Mouse (Mus musculus) midbrain, embryonic 11.5 days (tissue): ENCODE results near the gene Nfatc3. TPM values are rescaled to one million over a fixed set of nuclear protein-coding genes. Genes with fewer than 3 reads are reported as not detected.
A peak's percentile ranks its signal among the peaks of the same experiment; 100 is the strongest.

Experiments
- ATAC-seq: fragments of 200-750 bp; cut with Nextera tagmentation; 2 replicates; pipeline ENCODE4 v1.8.0; 2017; ENCODE audit warnings: moderate TSS enrichment, moderate library complexity; ENCODE audit not compliant: low FRiP score
- DNase-seq: peaks from one replicate; pipeline ENCODE4 v3.0.0; 2015; ENCODE audit warnings: low spot score; ENCODE audit errors: missing footprints
- H3K27ac ChIP-seq: fragments of 300-500 bp; sonication (generic); 2 replicates; pipeline ENCODE4 v1.5.1; 2014; ENCODE audit warnings: low read depth, low read length
- H3K27me3 ChIP-seq: fragments of 300-500 bp; sonication (generic); 2 replicates; pipeline ENCODE4 v1.6.1; 2014; ENCODE audit warnings: mild to moderate bottlenecking, low read length, moderate library complexity, mixed read lengths; ENCODE audit not compliant: control insufficient read depth, insufficient read depth
- H3K36me3 ChIP-seq: fragments of 300-500 bp; sonication (generic); 2 replicates; pipeline ENCODE4 v1.6.1; 2014; ENCODE audit warnings: mild to moderate bottlenecking, low read length, moderate library complexity, mixed read lengths; ENCODE audit not compliant: control insufficient read depth, insufficient read depth
- H3K4me1 ChIP-seq: fragments of 300-500 bp; sonication (generic); 2 replicates; pipeline ENCODE4 v1.6.1; 2014; ENCODE audit warnings: low read length; ENCODE audit not compliant: control insufficient read depth, insufficient read depth
- H3K4me2 ChIP-seq: fragments of 300-500 bp; sonication (generic); 2 replicates; pipeline ENCODE4 v1.6.1; 2014; ENCODE audit warnings: mild to moderate bottlenecking, moderate library complexity
- H3K4me3 ChIP-seq: fragments of 300-500 bp; sonication (generic); 2 replicates; pipeline ENCODE4 v1.5.1; 2014; ENCODE audit warnings: low read depth, low read length
- H3K9ac ChIP-seq: fragments of 300-500 bp; sonication (generic); 2 replicates; pipeline ENCODE4 v1.6.1; 2014; ENCODE audit warnings: low read length
- H3K9me3 ChIP-seq: fragments of 300-500 bp; sonication (generic); 2 replicates; pipeline ENCODE4 v1.6.1; 2016; ENCODE audit warnings: low read length; ENCODE audit not compliant: control insufficient read depth
- WGBS: fragments of 180-500 bp; shearing (Covaris S2); extraction: QIAGEN DNeasy Blood & Tissue Kit; methylation state at CpG from one replicate; pipeline ENCODE4 v1.1.7; 2014; 5-methylcytosine and 5-hydroxymethylcytosine counted together
- polyA plus RNA-seq: library from polyadenylated mRNA; unstranded; fragments of >200 nt; fragmentation: Nextera tagmentation; extraction: Ambion mirVana; gene quantifications from 2 replicates; pipeline ENCODE4 v1.2.1, GENCODE M21; 2014

Nfatc3 gene
- polyA plus RNA-seq, 1 experiment from 2014 or later: 3.9 TPM

DNA sequence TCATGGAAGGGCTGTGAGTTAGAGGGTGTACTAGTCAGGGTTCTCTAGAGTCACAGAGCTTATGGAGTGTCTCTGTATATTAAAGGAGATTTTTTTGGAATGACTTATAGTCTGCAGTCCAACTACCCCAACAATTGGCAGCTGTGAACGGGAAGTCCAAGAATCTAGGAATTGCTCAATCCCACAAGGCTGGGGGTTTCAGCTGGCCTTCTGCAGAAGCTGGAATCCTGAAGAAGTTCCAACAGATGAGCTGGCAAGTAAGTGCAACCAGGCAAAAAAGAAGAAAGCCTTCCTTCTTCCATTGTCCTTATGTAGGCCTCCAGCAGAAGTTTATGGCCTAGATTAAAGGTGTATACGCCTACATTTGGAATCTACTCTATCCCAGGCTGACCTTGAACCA lies 86.7 kb downstream of the Nfatc3 start:
- no peak overlapping the region for H3K4me2 ChIP-seq
- ATAC-seq: no peak
- H3K4me1 ChIP-seq: no peaks in the 10 kb centered on the region; the same call in 1 of the 2 replicates
- H3K36me3 ChIP-seq: no peaks in the 10 kb centered on the region
- no peak overlapping the region for H3K9ac ChIP-seq
- DNase-seq: peak; percentile 76
- no peaks in the 10 kb centered on the region for H3K9me3 ChIP-seq
- no peak overlapping the region for H3K4me3 ChIP-seq
- WGBS: 96% methylated on average over 2 of the region's 2 CpGs
- H3K27ac ChIP-seq: no peak overlapping the region
- H3K27me3 ChIP-seq: no peaks in the 10 kb centered on the region

DNA sequence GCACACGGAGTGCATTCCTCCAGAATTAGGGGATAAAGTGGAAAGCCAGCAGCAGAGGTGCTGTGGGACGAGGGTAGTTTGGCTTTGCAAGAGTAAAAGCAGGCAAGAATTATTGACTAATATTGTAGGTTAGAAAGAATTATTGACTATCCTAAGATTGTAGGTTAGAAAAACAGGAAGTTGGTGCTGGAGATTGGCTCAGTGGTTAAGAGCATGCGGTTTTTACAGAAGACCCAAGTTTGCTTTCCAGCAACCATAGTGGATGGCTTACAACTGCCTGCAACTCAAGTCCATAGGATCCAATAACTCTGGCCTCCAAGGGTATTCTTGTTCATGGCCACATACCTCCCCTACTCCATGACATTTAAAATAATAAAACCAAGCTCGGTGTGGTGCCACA lies 87.4 kb downstream of the Nfatc3 start:
- Histone ChIP-seq H3K9ac (no peak overlapping the region), H3K9me3 (no peaks in the 10 kb centered on the region), H3K4me3 (no peak overlapping the region), H3K27me3 (no peaks in the 10 kb centered on the region), H3K4me1 (peaks cover 6% of the 10 kb centered on the region), H3K27ac (no peak overlapping the region), H3K36me3 (no peaks in the 10 kb centered on the region), H3K4me2 (no peak overlapping the region)
- DNase-seq (peak; percentile 62), ATAC-seq (no peak)
- WGBS: 92% methylated on average over 4 of the region's 4 CpGs

DNA sequence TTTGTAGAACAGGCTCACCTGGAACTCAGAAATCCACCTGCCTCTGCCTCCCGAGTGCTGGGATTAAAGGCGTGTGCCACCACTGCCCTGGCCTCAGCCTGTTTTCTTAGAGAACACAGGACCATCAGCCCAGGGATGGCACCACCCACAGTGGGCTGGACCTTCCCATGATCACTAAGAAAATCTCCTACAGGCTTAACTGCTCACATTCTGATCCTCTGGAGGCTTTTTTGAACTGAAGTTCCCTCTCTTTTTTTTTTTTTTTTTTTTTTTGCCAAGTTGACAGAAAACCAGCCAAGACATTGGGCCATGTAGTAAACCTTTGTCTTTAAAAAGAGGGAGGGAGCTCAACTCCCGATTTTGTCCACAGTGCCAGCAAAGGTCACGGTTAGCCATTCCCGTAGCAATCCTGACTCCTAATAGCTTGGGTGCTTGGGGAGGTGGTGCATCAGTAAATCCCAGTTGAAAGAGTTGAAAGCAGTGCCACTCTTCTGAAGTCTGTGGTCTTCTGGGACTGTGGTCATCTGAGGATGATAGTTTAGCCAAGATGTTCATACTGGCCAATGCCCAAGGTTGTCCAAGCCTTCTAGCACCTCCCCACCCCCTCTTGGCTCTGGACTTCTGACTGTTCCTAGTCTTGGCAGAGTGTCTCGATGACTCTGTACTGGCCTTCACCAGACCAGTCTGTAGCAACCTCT lies 89.4 kb downstream of the Nfatc3 start:
- Histone ChIP-seq H3K4me2 (no peak overlapping the region), H3K36me3 (no peaks in the 10 kb centered on the region), H3K4me3 (no peak overlapping the region), H3K4me1 (peaks cover 8% of the 10 kb centered on the region), H3K9ac (no peak overlapping the region), H3K27ac (no peak overlapping the region), H3K27me3 (no peaks in the 10 kb centered on the region), H3K9me3 (no peaks in the 10 kb centered on the region)
- no peak for ATAC-seq
- DNase-seq: peak; percentile 12
- WGBS: 85% methylated on average over 6 of the region's 6 CpGs

DNA sequence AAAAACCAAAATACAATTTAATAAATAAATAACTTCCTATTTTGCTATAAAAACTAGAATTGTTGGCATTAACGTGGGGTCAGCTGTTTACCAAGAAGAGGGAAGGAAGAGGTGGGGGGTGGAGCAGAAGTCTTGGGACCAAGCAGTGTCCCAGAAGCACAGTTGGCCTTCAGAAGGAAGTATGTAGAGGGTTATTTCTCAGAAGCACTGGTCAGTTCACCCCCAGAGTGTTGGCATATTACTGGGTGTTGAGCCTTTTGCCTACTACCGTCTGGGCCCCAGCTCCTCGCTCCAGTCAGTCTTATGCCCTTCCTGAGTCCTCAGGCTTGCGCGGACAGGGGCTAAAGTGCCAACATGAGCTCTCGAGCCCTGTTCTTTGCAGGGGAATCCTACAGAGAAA lies 90.4 kb downstream of the Nfatc3 start:
- 94% methylated on average over 6 of the region's 6 CpGs for WGBS
- H3K27ac ChIP-seq: no peak overlapping the region
- ATAC-seq (no peak), DNase-seq (peak; percentile 53)
- H3K4me2 ChIP-seq: no peak overlapping the region
- H3K9me3 ChIP-seq: no peaks in the 10 kb centered on the region
- no peak overlapping the region for H3K9ac ChIP-seq
- H3K36me3 ChIP-seq: no peaks in the 10 kb centered on the region
- H3K27me3 ChIP-seq: no peaks in the 10 kb centered on the region
- peaks cover 8% of the 10 kb centered on the region for H3K4me1 ChIP-seq
- no peak overlapping the region for H3K4me3 ChIP-seq

DNA sequence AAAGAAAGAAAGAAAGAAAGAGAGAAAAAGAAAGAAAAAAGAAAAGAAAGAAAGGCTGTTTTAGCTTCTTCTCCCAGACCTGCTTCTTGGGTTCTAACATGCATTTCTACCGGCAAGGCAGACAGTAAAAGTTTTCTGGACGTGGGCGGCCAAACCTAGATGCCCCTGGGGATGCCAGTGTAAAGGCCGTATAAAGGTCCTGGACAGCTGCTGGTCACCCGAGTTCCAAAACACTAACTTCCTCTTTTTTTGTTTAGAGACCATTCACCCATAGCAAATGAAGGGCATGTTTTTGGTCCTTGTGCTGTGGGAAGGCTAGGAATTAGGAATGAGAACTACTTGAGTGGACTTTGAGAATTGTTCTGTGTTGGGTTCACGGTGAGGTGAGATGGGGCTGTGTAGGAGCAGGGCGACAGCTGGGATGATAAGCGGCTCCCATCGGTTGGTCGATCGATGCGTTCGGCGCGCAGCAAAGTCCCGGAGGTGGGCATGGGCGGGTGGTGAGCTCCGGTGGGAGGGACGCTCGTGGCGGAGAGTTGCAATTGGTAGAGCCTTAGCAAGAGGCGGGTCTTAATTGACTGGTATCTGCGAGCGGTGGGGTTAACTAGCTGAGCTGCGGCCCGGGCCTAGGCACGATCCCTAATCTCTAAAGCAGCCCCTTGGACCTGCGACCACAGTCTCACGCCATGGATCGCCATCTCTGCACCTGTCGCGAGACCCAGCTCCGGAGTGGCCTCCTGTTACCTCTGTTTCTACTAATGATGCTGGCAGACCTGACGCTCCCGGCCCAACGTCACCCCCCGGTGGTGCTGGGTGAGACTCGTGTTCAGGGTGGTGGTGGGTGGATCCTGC lies 91.4 kb downstream of the Nfatc3 start, which contains the start of gene Pla2g15:
TSS of gene Pla2g15 (plus strand) at position 599 of the 852 bp plus-strand sequence.
- no peaks in the 10 kb centered on the region for H3K27me3 ChIP-seq

DNA sequence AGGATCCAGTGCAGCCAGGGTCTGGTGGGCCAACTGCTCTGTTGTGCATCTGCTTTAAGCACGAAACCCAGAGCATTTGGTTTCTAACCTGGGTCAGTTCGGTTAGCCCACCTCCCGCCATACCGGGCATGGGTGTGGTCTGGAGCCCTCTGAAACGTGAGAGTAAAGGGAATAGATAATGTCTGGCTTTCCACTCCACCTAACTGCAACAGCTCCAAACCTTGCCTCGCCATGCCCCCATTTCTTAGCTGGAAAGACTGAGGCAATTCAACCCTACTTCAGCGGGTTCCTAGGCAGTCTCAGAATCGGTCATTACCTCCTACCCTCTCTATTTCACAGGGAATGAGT lies 92.0 kb downstream of the Nfatc3 start:
- Histone ChIP-seq H3K4me1 (peaks cover 8% of the 10 kb centered on the region), H3K4me3 (peak overlapping the region; percentile 75), H3K36me3 (peaks cover 3% of the 10 kb centered on the region; the same call in 1 of the 2 replicates), H3K4me2 (peak overlapping the region; percentile 86), H3K9me3 (no peaks in the 10 kb centered on the region), H3K27ac (no peak overlapping the region), H3K9ac (peak overlapping the region; percentile 77), H3K27me3 (no peaks in the 10 kb centered on the region)
- ATAC-seq (no peak), DNase-seq (no peak)
- 21% methylated on average over 8 of the region's 8 CpGs for WGBS

More for the DNA sequence above, 91.4 kb downstream of the Nfatc3 start, which contains the start of gene Pla2g15:
- Histone ChIP-seq H3K4me2 (peak within 1 kb of the TSS; percentile 86), H3K9ac (peak within 1 kb of the TSS; percentile 77), H3K9me3 (no peaks in the 10 kb centered on the region), H3K27ac (no peak within 1 kb of the TSS), H3K36me3 (peaks cover 3% of the 10 kb centered on the region; the same call in 1 of the 2 replicates), H3K4me3 (peak within 1 kb of the TSS; percentile 75), H3K4me1 (peaks cover 8% of the 10 kb centered on the region)
- ATAC-seq: peak; percentile 97
- 3% methylated on average over 38 of the region's 38 CpGs for whole genome bisulfite sequencing
- peak; percentile 99 for DNase-seq

DNA sequence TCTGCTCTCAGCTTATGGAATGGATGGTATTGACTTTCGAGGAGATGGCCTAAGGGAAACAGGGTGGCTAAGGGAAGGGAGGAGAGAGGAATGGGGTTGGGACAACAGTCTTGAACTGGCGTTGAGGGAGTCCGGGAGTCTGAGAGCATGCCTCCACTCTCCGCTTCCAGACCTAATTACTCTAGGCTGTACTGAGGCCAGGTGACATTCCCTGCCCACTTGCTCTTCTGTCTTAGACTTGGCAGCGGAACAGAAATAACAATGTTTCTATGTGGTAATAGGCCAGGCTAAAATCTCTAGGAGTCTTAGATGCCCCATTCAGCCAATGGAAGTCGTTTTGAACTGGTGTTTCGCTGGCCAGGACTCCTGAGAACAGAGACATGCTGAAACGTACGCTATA lies 92.4 kb downstream of the Nfatc3 start:
- H3K4me3 ChIP-seq: peak overlapping the region; percentile 75
- H3K27ac ChIP-seq: no peak overlapping the region
- peak overlapping the region; percentile 86 for H3K4me2 ChIP-seq
- H3K36me3 ChIP-seq: peaks cover 3% of the 10 kb centered on the region; the same call in 1 of the 2 replicates
- DNase-seq: no peak
- 86% methylated on average over 9 of the region's 9 CpGs for WGBS
- H3K9me3 ChIP-seq: no peaks in the 10 kb centered on the region
- no peak for ATAC-seq
- H3K27me3 ChIP-seq: no peaks in the 10 kb centered on the region
- H3K9ac ChIP-seq: no peak overlapping the region; the same call in 1 of the 2 replicates
- peaks cover 8% of the 10 kb centered on the region for H3K4me1 ChIP-seq

DNA sequence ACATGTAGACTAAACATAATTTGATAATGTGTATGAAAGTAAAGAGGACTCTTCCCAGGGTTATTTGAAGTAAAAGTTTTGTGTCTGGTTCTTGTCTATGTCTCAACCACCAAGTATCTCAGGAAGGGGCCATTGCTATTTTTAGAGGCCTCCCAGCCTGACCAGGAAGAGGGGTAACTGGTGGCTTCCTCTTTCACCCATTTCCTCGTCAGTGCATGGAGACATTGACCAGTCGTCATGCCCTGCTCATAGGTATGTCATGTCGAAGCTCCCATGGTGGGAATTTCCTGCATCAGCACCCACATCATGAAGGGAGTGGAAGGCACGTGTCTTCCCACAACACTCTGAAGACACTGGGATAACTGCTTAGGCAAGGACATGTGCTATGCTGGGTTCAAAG lies 94.2 kb downstream of the Nfatc3 start:
- Histone ChIP-seq H3K27ac (no peak overlapping the region), H3K27me3 (no peaks in the 10 kb centered on the region), H3K4me3 (no peak overlapping the region), H3K9ac (no peak overlapping the region), H3K4me1 (peaks cover 8% of the 10 kb centered on the region), H3K9me3 (no peaks in the 10 kb centered on the region), H3K36me3 (peaks cover 3% of the 10 kb centered on the region; the same call in 1 of the 2 replicates), H3K4me2 (no peak overlapping the region)
- peak; percentile 6 for DNase-seq
- WGBS: 81% methylated on average over 4 of the region's 4 CpGs
- no peak for ATAC-seq

DNA sequence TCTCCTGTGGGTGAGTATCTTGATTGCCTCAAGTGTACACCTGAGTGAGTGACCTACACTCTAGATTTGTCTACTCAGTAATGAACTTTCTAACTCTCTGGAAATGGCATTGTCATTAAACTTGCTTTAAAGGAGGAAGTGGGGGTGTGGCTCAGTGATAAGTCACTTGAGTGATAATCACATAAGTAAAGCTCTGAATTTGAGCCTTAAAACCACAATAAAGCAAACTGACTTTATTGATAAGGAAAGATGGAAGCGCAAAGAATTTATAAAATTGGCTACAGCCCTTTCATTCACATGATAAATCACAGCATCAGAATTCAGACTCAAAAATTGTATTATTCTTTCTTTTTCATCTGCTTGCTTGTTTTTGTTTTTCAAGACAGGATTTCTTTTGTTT lies 98.8 kb downstream of the Nfatc3 start:
- DNase-seq: no peak
- no peaks in the 10 kb centered on the region for H3K9me3 ChIP-seq
- H3K9ac ChIP-seq: no peak overlapping the region
- H3K27me3 ChIP-seq: no peaks in the 10 kb centered on the region
- 90% methylated on average over 1 of the region's 1 CpGs for WGBS
- no peak for ATAC-seq
- H3K36me3 ChIP-seq: peaks cover 5% of the 10 kb centered on the region; the same call in 1 of the 2 replicates
- no peak overlapping the region for H3K4me2 ChIP-seq
- H3K27ac ChIP-seq: no peak overlapping the region
- no peaks in the 10 kb centered on the region for H3K4me1 ChIP-seq
- H3K4me3 ChIP-seq: no peak overlapping the region
